Mouse (Mus musculus) T-helper 17 cell (primary cell): ENCODE measurements at regions not wholly inside any gene's neighbourhood (a gene's known extent, or its start where the extent isn't known, plus 50 kb on each side); places are given as distances from the start of the nearest gene placed in this dataset.

ENCODE experiments used
- in situ Hi-C, 2 experiments: fragments of 300-600 bp; cut with MboI, MseI; formaldehyde crosslinking; loops; 1 replicate in 1 of 2; 2 replicates in 1 of 2; pipeline ENCODE4 v1.15.1; 2025; ENCODE audit warnings: high pct_unique_total_duplicates in 2 of 2

DNA sequence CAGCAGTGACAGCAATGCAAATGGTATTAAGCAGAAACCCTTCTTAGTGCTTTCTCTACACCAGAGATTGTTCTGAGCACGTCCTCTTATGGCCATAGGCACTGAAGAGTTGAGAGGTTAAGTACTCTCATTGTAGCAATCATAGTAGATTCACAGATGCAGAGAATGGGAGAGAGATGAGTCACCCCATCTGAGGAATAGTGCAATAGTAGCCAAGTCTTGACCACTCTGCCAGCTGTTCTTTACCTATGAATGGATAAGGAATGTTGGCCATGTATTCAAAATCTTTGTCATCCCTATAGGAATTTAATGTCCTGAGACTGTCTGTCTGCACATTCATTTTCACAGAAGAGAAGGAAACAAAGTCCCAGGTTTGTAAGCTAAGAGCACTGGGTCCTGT, 198.0 kb downstream of the Ice1 start:
- in situ Hi-C loops = no loop called here

DNA sequence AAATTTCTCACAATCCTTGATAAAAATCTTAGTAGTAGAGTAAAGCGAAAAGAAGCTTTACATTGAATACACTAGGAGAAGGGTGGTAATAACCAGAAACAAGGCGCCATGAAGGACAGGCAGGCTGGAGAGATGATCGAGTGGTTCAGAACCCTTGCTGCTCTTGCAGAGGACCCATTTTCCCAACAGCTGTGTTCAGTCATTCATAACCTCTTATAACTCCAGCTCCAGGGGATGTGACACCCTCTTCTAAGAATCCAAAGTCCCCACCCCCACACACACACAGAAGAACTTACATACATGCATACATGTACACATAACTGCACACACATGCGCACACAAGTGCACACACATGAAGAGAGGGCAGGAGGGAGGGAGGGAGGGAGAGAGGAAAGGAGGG, 190.5 kb downstream of the Ice1 start:
- in situ Hi-C loops = no loop called here

DNA sequence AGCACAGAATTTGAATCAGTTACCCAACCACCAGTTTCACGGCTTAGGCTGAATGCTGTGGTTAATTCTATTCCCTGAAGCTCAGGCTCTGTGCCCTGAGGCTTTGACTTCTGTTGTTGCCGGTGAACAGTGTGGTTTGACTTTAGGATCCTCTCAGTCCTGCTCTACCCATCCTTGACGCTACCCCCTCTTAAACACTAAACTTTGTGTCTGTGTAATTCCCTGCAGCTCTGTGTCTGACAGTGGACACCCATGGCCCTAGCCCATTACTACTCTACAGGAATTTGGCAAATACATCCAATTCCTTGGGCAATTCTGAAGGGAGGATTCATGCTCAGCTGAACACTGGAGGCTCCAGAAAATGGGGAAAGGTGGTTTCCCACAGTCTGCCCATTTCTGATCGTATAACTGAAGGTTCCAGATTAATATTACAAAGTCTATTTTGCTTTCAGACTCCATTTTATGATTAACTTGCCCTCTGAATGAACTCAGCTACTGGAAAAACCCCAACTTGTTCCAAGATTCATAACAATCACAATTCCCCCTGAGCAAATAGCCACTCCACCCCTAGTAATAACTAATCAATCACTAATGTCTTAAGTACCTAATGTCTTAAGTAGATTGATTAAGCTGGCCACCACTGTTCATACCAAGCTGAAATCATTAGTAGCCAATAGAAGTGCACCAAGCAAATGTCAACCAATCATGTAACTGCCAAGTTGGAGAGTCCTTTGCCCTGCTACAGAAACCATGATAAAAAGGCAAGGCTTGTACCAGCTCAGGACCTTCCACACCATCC, 182.6 kb downstream of the Ice1 start:
- in situ Hi-C loops = no loop called here

- in situ Hi-C loops = no loop called here
Measured at GRCm38 (mm10) chr13:70458406-70458805, 179.0 kb downstream of the Ice1 start.

- in situ Hi-C loops = no loop called here
Measured at GRCm38 (mm10) chr13:70464996-70465395, 172.4 kb downstream of the Ice1 start.

DNA sequence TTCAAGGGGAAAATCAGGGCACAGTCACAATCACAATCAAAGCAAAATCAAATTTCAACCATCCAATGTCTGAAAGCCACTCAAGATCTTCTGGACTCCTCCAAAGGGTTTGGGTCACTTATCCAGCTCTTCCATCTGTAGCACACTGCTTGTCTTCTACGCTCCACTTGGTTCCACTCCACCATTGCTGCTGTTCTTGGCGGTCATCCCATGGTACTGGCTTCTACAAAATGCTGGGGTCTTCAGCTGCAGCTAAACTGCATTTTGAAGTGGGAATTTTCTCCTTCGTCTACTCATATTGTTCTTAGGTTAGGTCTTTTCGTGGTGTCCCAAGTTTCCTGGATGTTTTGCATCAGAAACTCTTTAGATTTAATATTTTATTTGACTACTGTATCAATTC, 162.7 kb downstream of the Ice1 start:
- in situ Hi-C loops = loop anchor here in 1 of 2 experiments (25.0 kb wide), 1 partner anchor 1763 kb away; no protein-coding TSS in a partner anchor

GRCm38 (mm10) chr13:70475366-70475765, 162.1 kb downstream of the Ice1 start:
- in situ Hi-C loops = loop anchor here in 1 of 2 experiments (25.0 kb wide), 1 partner anchor 1762 kb away; no protein-coding TSS in a partner anchor

GRCm38 (mm10) chr13:70499302-70499701, 138.1 kb downstream of the Ice1 start:
- in situ Hi-C loops = loop anchor here in 1 of 2 experiments (25.0 kb wide), 1 partner anchor 1738 kb away; no protein-coding TSS in a partner anchor
